Mouse (Mus musculus): ENCODE measurements around the gene Nrp1.

The Nrp1 gene

GRCm38 (mm10) chr8:128371789-128372188 is 13.4 kb downstream of the Nrp1 start:
- no peak for DNase-seq

GRCm38 (mm10) chr8:128372724-128373123 is 14.3 kb downstream of the Nrp1 start:
- no peak for DNase-seq

- no peak for DNase-seq
Observed at GRCm38 (mm10) chr8:128373418-128373817, 15.0 kb downstream of the Nrp1 start.

- DNase-seq, result no peak
Observed at GRCm38 (mm10) chr8:128375291-128375690, 16.9 kb downstream of the Nrp1 start.

GRCm38 (mm10) chr8:128383176-128383575 is 24.8 kb downstream of the Nrp1 start:
- DNase-seq, result no peak

GRCm38 (mm10) chr8:128384366-128384765 is 26.0 kb downstream of the Nrp1 start:
- no peak for DNase-seq

- DNase-seq, result no peak
Observed at GRCm38 (mm10) chr8:128384921-128385332, 26.5 kb downstream of the Nrp1 start.

- no peak for DNase-seq
Observed at GRCm38 (mm10) chr8:128386963-128387621, 28.7 kb downstream of the Nrp1 start.

GRCm38 (mm10) chr8:128390759-128391158 is 32.4 kb downstream of the Nrp1 start:
- DNase-seq, result no peak

GRCm38 (mm10) chr8:128391182-128391760 is 32.9 kb downstream of the Nrp1 start:
- DNase-seq, result no peak

- no peak for DNase-seq
Observed at GRCm38 (mm10) chr8:128394671-128395193, 36.3 kb downstream of the Nrp1 start.

GRCm38 (mm10) chr8:128396968-128397367 is 38.6 kb downstream of the Nrp1 start:
- no peak for DNase-seq

GRCm38 (mm10) chr8:128397441-128397840 is 39.0 kb downstream of the Nrp1 start:
- no peak for DNase-seq

GRCm38 (mm10) chr8:128398472-128399091 is 40.2 kb downstream of the Nrp1 start:
- DNase-seq, result no peak

GRCm38 (mm10) chr8:128400286-128400685 is 41.9 kb downstream of the Nrp1 start:
- DNase-seq, result no peak

GRCm38 (mm10) chr8:128404876-128405275 is 46.5 kb downstream of the Nrp1 start:
- DNase-seq, result peak; percentile 8 to 19

GRCm38 (mm10) chr8:128413381-128413780 is 55.0 kb downstream of the Nrp1 start:
- peak in 1 of 2 experiments; percentile 21 for DNase-seq

- peak in 1 of 2 experiments; percentile 6 for DNase-seq
Observed at GRCm38 (mm10) chr8:128415730-128416684, 57.6 kb downstream of the Nrp1 start.

GRCm38 (mm10) chr8:128416896-128417295 is 58.5 kb downstream of the Nrp1 start:
- DNase-seq, result no peak

- no peak for DNase-seq
Observed at GRCm38 (mm10) chr8:128417956-128418796, 59.8 kb downstream of the Nrp1 start.

- no peak for DNase-seq
Observed at GRCm38 (mm10) chr8:128419984-128420383, 61.6 kb downstream of the Nrp1 start.

- no peak for DNase-seq
Observed at GRCm38 (mm10) chr8:128420402-128420801, 62.0 kb downstream of the Nrp1 start.

All from cerebellum, postnatal 14 days (tissue).